Mouse (Mus musculus): Measurements from ENCODE around the gene Nr2c2ap. TPM values are rescaled to one million over a fixed set of nuclear protein-coding genes. Genes with fewer than 3 reads are reported as not detected.
A peak's percentile ranks its signal among the peaks of the same experiment; 100 is the strongest.

Nr2c2ap gene
- polyA plus RNA-seq, 1 experiment from 2014 or later = 26.2 TPM

- peak overlapping the region; percentile 36 to 37 for H3K4me3 ChIP-seq (ENCODE audit: control insufficient read depth in 1 of 2, insufficient read depth in 1 of 2, low read depth in 1 of 2, low read length in 2 of 2)
- peak overlapping the region; percentile 12; the same call in 1 of the 2 replicates for H3K9ac ChIP-seq (ENCODE audit: low read length)
- no peaks in the 10 kb centered on the region for H3K9me3 ChIP-seq (ENCODE audit: control insufficient read depth, low read length)
- H3K36me3 ChIP-seq (ENCODE audit: control insufficient read depth, insufficient read depth, low read length) = no peaks in the 10 kb centered on the region
- WGBS = 4% methylated on average over 56 of the region's 56 CpGs
- 0 out of 2 replicates have a peak, but pooled peaks have one; percentile 24 for ATAC-seq (ENCODE audit: insufficient number of reproducible peaks, insufficient read depth, low FRiP score, low read depth)
- no peak overlapping the region for H3K27ac ChIP-seq (replicated peaks in 1 of 2; ENCODE audit: control insufficient read depth in 1 of 2, insufficient read depth in 1 of 2, low read depth in 2 of 2, low read length in 2 of 2)
- H3K4me1 ChIP-seq (ENCODE audit: control insufficient read depth in 2 of 2, insufficient read depth in 2 of 2, low read length in 2 of 2) = peaks cover 3 to 16% of the 10 kb centered on the region in 2 experiments; a peak in 3 of 4 replicates
- H3K27me3 ChIP-seq (ENCODE audit: control insufficient read depth, insufficient read depth, low read length) = peaks cover 89% of the 10 kb centered on the region
- peak overlapping the region; percentile 66 for H3K4me2 ChIP-seq (ENCODE audit: low read length)
These were observed 43.1 kb upstream of the Nr2c2ap start for GRCm38 (mm10) chr8:70087836-70088650.

GRCm38 (mm10) chr8:70089296-70089960, 41.7 kb upstream of the Nr2c2ap start:
- H3K4me3 ChIP-seq (ENCODE audit: control insufficient read depth in 1 of 2, insufficient read depth in 1 of 2, low read depth in 1 of 2, low read length in 2 of 2) = no peak overlapping the region
- ATAC-seq (ENCODE audit: insufficient number of reproducible peaks, insufficient read depth, low FRiP score, low read depth) = no peak
- WGBS = 52% methylated on average over 9 of the region's 9 CpGs

GRCm38 (mm10) chr8:70092786-70093185, 38.3 kb upstream of the Nr2c2ap start:
- Histone ChIP-seq H3K4me2 (ENCODE audit: low read length) (no peak overlapping the region), H3K27ac (replicated peaks in 1 of 2; ENCODE audit: control insufficient read depth in 1 of 2, insufficient read depth in 1 of 2, low read depth in 2 of 2, low read length in 2 of 2) (no peak overlapping the region), H3K9me3 (ENCODE audit: control insufficient read depth, low read length) (no peaks in the 10 kb centered on the region), H3K27me3 (ENCODE audit: control insufficient read depth, insufficient read depth, low read length) (peaks cover 59% of the 10 kb centered on the region), H3K4me3 (ENCODE audit: control insufficient read depth in 1 of 2, insufficient read depth in 1 of 2, low read depth in 1 of 2, low read length in 2 of 2) (no peak overlapping the region), H3K9ac (ENCODE audit: low read length) (no peak overlapping the region), H3K36me3 (ENCODE audit: control insufficient read depth, insufficient read depth, low read length) (no peaks in the 10 kb centered on the region), H3K4me1 (ENCODE audit: control insufficient read depth in 2 of 2, insufficient read depth in 2 of 2, low read length in 2 of 2) (no peaks in the 10 kb centered on the region; a peak in 1 of 4 replicates)
- WGBS = 51% methylated on average over 8 of the region's 8 CpGs
- ATAC-seq (ENCODE audit: insufficient number of reproducible peaks, insufficient read depth, low FRiP score, low read depth) = no peak

More at GRCm38 (mm10) chr8:70089296-70089960, 41.7 kb upstream of the Nr2c2ap start:
- Histone ChIP-seq H3K9me3 (ENCODE audit: control insufficient read depth, low read length) (no peaks in the 10 kb centered on the region), H3K27ac (replicated peaks in 1 of 2; ENCODE audit: control insufficient read depth in 1 of 2, insufficient read depth in 1 of 2, low read depth in 2 of 2, low read length in 2 of 2) (no peak overlapping the region), H3K36me3 (ENCODE audit: control insufficient read depth, insufficient read depth, low read length) (no peaks in the 10 kb centered on the region), H3K4me1 (ENCODE audit: control insufficient read depth in 2 of 2, insufficient read depth in 2 of 2, low read length in 2 of 2) (peaks cover 0 to 2% of the 10 kb centered on the region in 2 experiments; a peak in 2 of 4 replicates), H3K27me3 (ENCODE audit: control insufficient read depth, insufficient read depth, low read length) (peaks cover 88% of the 10 kb centered on the region), H3K9ac (ENCODE audit: low read length) (no peak overlapping the region), H3K4me2 (ENCODE audit: low read length) (no peak overlapping the region)

- H3K27me3 ChIP-seq (ENCODE audit: control insufficient read depth, insufficient read depth, low read length) = peaks cover 6% of the 10 kb centered on the region; the same call in 1 of the 2 replicates
- no peak overlapping the region for H3K4me3 ChIP-seq (ENCODE audit: control insufficient read depth in 1 of 2, insufficient read depth in 1 of 2, low read depth in 1 of 2, low read length in 2 of 2)
- ATAC-seq (ENCODE audit: insufficient number of reproducible peaks, insufficient read depth, low FRiP score, low read depth) = no peak
- 70% methylated on average over 8 of the region's 8 CpGs for WGBS
- H3K4me1 ChIP-seq (ENCODE audit: control insufficient read depth in 2 of 2, insufficient read depth in 2 of 2, low read length in 2 of 2) = no peaks in the 10 kb centered on the region
- no peaks in the 10 kb centered on the region for H3K36me3 ChIP-seq (ENCODE audit: control insufficient read depth, insufficient read depth, low read length)
- H3K9me3 ChIP-seq (ENCODE audit: control insufficient read depth, low read length) = no peaks in the 10 kb centered on the region
- no peak overlapping the region for H3K27ac ChIP-seq (replicated peaks in 1 of 2; ENCODE audit: control insufficient read depth in 1 of 2, insufficient read depth in 1 of 2, low read depth in 2 of 2, low read length in 2 of 2)
- no peak overlapping the region for H3K9ac ChIP-seq (ENCODE audit: low read length)
- no peak overlapping the region for H3K4me2 ChIP-seq (ENCODE audit: low read length)
These were observed 31.9 kb upstream of the Nr2c2ap start for GRCm38 (mm10) chr8:70099276-70099675.

GRCm38 (mm10) chr8:70100241-70100640, 30.9 kb upstream of the Nr2c2ap start:
- Histone ChIP-seq H3K9ac (ENCODE audit: low read length) (no peak overlapping the region), H3K4me3 (ENCODE audit: control insufficient read depth in 1 of 2, insufficient read depth in 1 of 2, low read depth in 1 of 2, low read length in 2 of 2) (no peak overlapping the region), H3K27ac (replicated peaks in 1 of 2; ENCODE audit: control insufficient read depth in 1 of 2, insufficient read depth in 1 of 2, low read depth in 2 of 2, low read length in 2 of 2) (no peak overlapping the region), H3K4me2 (ENCODE audit: low read length) (no peak overlapping the region), H3K27me3 (ENCODE audit: control insufficient read depth, insufficient read depth, low read length) (0 out of 2 replicates have a peak, but pooled peaks cover 4% of the 10 kb centered on the region), H3K9me3 (ENCODE audit: control insufficient read depth, low read length) (no peaks in the 10 kb centered on the region), H3K4me1 (ENCODE audit: control insufficient read depth in 2 of 2, insufficient read depth in 2 of 2, low read length in 2 of 2) (no peaks in the 10 kb centered on the region), H3K36me3 (ENCODE audit: control insufficient read depth, insufficient read depth, low read length) (no peaks in the 10 kb centered on the region)
- no peak for ATAC-seq (ENCODE audit: insufficient number of reproducible peaks, insufficient read depth, low FRiP score, low read depth)
- 82% methylated on average over 8 of the region's 8 CpGs for WGBS

GRCm38 (mm10) chr8:70104506-70104905, 26.6 kb upstream of the Nr2c2ap start:
- peaks cover 23% of the 10 kb centered on the region for H3K27me3 ChIP-seq (ENCODE audit: control insufficient read depth, insufficient read depth, low read length)
- H3K4me3 ChIP-seq (ENCODE audit: control insufficient read depth in 1 of 2, insufficient read depth in 1 of 2, low read depth in 1 of 2, low read length in 2 of 2) = no peak overlapping the region
- H3K9me3 ChIP-seq (ENCODE audit: control insufficient read depth, low read length) = no peaks in the 10 kb centered on the region
- no peak overlapping the region for H3K27ac ChIP-seq (replicated peaks in 1 of 2; ENCODE audit: control insufficient read depth in 1 of 2, insufficient read depth in 1 of 2, low read depth in 2 of 2, low read length in 2 of 2)
- ATAC-seq (ENCODE audit: insufficient number of reproducible peaks, insufficient read depth, low FRiP score, low read depth) = peak; percentile 55; the same call in 1 of the 2 replicates
- WGBS = 9% methylated on average over 6 of the region's 6 CpGs
- no peak overlapping the region for H3K9ac ChIP-seq (ENCODE audit: low read length)
- no peak overlapping the region for H3K4me2 ChIP-seq (ENCODE audit: low read length)
- H3K36me3 ChIP-seq (ENCODE audit: control insufficient read depth, insufficient read depth, low read length) = no peaks in the 10 kb centered on the region
- H3K4me1 ChIP-seq (ENCODE audit: control insufficient read depth in 2 of 2, insufficient read depth in 2 of 2, low read length in 2 of 2) = no peaks in the 10 kb centered on the region

- Histone ChIP-seq H3K36me3 (ENCODE audit: control insufficient read depth, insufficient read depth, low read length) (no peaks in the 10 kb centered on the region), H3K27ac (replicated peaks in 1 of 2; ENCODE audit: control insufficient read depth in 1 of 2, insufficient read depth in 1 of 2, low read depth in 2 of 2, low read length in 2 of 2) (no peak overlapping the region), H3K4me1 (ENCODE audit: control insufficient read depth in 2 of 2, insufficient read depth in 2 of 2, low read length in 2 of 2) (no peaks in the 10 kb centered on the region), H3K4me2 (ENCODE audit: low read length) (no peak overlapping the region), H3K9ac (ENCODE audit: low read length) (no peak overlapping the region), H3K27me3 (ENCODE audit: control insufficient read depth, insufficient read depth, low read length) (peaks cover 27% of the 10 kb centered on the region), H3K4me3 (ENCODE audit: control insufficient read depth in 1 of 2, insufficient read depth in 1 of 2, low read depth in 1 of 2, low read length in 2 of 2) (no peak overlapping the region), H3K9me3 (ENCODE audit: control insufficient read depth, low read length) (no peaks in the 10 kb centered on the region)
- ATAC-seq (ENCODE audit: insufficient number of reproducible peaks, insufficient read depth, low FRiP score, low read depth) = no peak
- 71% methylated on average over 7 of the region's 7 CpGs for WGBS
These were observed 26.2 kb upstream of the Nr2c2ap start for GRCm38 (mm10) chr8:70104922-70105321.

Data from heart, embryonic 14.5 days (tissue).